Mouse (Mus musculus): ENCODE data around the gene Bicdl2. TPM values are rescaled to one million over a fixed set of nuclear protein-coding genes. Genes with fewer than 3 reads are reported as not detected.

The Bicdl2 gene
- not detected for polyA plus RNA-seq (2017; shearing (Covaris generic))

GRCm38 (mm10) chr17:23660117-23660875 lies at the start of gene Bicdl2:
TSS of gene Bicdl2 (plus strand) at chr17:23660506.

GRCm38 (mm10) chr17:23644613-23645495 lies 15.5 kb upstream of the Bicdl2 start, which contains the start of gene Mmp25:
TSS of gene Mmp25 (minus strand) at chr17:23645277.

GRCm38 (mm10) chr17:23673424-23674073 lies 13.2 kb downstream of the Bicdl2 start, which contains the start of the genes Hcfc1r1 and Thoc6:
TSS of gene Hcfc1r1 (plus strand) at chr17:23673596.
TSS of gene Thoc6 (minus strand) at chr17:23673882.

GRCm38 (mm10) chr17:23677236-23677679 lies 17.0 kb downstream of the Bicdl2 start, which contains the start of gene Tnfrsf12a:
TSS of gene Tnfrsf12a (minus strand) at chr17:23677468.

GRCm38 (mm10) chr17:23679127-23679835 lies 19.0 kb downstream of the Bicdl2 start, which contains the start of gene Cldn6:
TSS of gene Cldn6 (plus strand) at chr17:23679249.

GRCm38 (mm10) chr17:23683856-23684672 lies 23.8 kb downstream of the Bicdl2 start, which contains the start of gene Cldn9:
TSS of gene Cldn9 (minus strand) at chr17:23684026.

Other genes with a start within 250 kb of the Bicdl2 start
- not detected for gene Vmn2r117, start 180.8 kb upstream of the Bicdl2 start, polyA plus RNA-seq (2017; shearing (Covaris generic))
- gene Zfp213, start 96.3 kb upstream of the Bicdl2 start, polyA plus RNA-seq (2017; shearing (Covaris generic)), result 18.8 TPM
- not detected for gene Zfp13, start 61.0 kb upstream of the Bicdl2 start, polyA plus RNA-seq (2017; shearing (Covaris generic))
- gene Zscan10, start 59.6 kb upstream of the Bicdl2 start, polyA plus RNA-seq (2017; shearing (Covaris generic)), result 2.0 TPM
- 0.77 TPM for gene Mmp25, start 15.2 kb upstream of the Bicdl2 start, polyA plus RNA-seq (2017; shearing (Covaris generic))
- 68.4 TPM for gene Hcfc1r1, start 13.1 kb downstream of the Bicdl2 start, polyA plus RNA-seq (2017; shearing (Covaris generic))
- 33.8 TPM for gene Thoc6, start 13.4 kb downstream of the Bicdl2 start, polyA plus RNA-seq (2017; shearing (Covaris generic))
- gene Tnfrsf12a, start 17.0 kb downstream of the Bicdl2 start, polyA plus RNA-seq (2017; shearing (Covaris generic)), result 9.2 TPM
- not detected for gene Cldn6, start 18.7 kb downstream of the Bicdl2 start, polyA plus RNA-seq (2017; shearing (Covaris generic))
- not detected for gene Cldn9, start 23.5 kb downstream of the Bicdl2 start, polyA plus RNA-seq (2017; shearing (Covaris generic))
- gene 1520401A03Rik, start 62.3 kb downstream of the Bicdl2 start, polyA plus RNA-seq (2017; shearing (Covaris generic)), result not detected
- 28.6 TPM for gene Pkmyt1, start 65.8 kb downstream of the Bicdl2 start, polyA plus RNA-seq (2017; shearing (Covaris generic))
- 10.4 TPM for gene Paqr4, start 80.4 kb downstream of the Bicdl2 start, polyA plus RNA-seq (2017; shearing (Covaris generic))
- 6.0 TPM for gene Kremen2, start 85.3 kb downstream of the Bicdl2 start, polyA plus RNA-seq (2017; shearing (Covaris generic))
- gene Flywch1, start 111.1 kb downstream of the Bicdl2 start, polyA plus RNA-seq (2017; shearing (Covaris generic)), result 34.0 TPM
- gene Flywch2, start 125.6 kb downstream of the Bicdl2 start, polyA plus RNA-seq (2017; shearing (Covaris generic)), result 4.5 TPM
- gene Srrm2, start 130.0 kb downstream of the Bicdl2 start, polyA plus RNA-seq (2017; shearing (Covaris generic)), result 568 TPM
- 672 TPM for gene Elob, start 168.6 kb downstream of the Bicdl2 start, polyA plus RNA-seq (2017; shearing (Covaris generic))
- gene Prss33, start 175.6 kb downstream of the Bicdl2 start, polyA plus RNA-seq (2017; shearing (Covaris generic)), result 0.39 TPM
- not detected for gene Prss32, start 183.3 kb downstream of the Bicdl2 start, polyA plus RNA-seq (2017; shearing (Covaris generic))
- gene Prss41, start 183.7 kb downstream of the Bicdl2 start, polyA plus RNA-seq (2017; shearing (Covaris generic)), result 6.6 TPM
- gene Prss21, start 207.6 kb downstream of the Bicdl2 start, polyA plus RNA-seq (2017; shearing (Covaris generic)), result not detected
- not detected for gene Dcpp1, start 220.4 kb downstream of the Bicdl2 start, polyA plus RNA-seq (2017; shearing (Covaris generic))
- gene Dcpp2, start 220.4 kb downstream of the Bicdl2 start, polyA plus RNA-seq (2017; shearing (Covaris generic)), result not detected

All from inflammation-experienced regulatory T-cells, adult 16 weeks (primary cell).